Mouse (Mus musculus): ENCODE data around the gene Tnfaip2. TPM values are rescaled to one million over a fixed set of nuclear protein-coding genes. Genes with fewer than 3 reads are reported as not detected.

The Tnfaip2 gene
- total RNA-seq, 1 experiment: 4.1 TPM

DNA sequence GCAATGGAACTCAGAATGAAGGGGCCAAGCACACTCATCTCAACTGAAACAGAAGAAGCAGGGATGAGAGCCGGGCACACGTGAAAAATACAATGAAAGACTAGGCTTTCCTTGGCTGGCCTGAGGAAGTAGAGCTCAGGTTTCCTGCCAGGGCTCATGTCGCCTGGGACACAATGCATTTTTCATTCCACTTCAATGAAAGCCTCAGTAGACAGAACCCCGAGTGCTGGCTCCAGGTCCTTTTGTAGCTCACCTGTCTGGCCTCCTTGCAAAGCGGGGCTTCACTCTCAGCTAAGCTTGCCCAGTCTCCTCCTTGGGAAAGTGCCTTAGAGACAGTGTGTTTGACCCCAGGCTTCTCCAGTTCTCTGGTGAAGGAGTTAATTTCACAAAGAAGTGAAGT is 36.7 kb downstream of the Tnfaip2 start:
- H3K27ac ChIP-seq (ENCODE audit: insufficient read depth, low read depth, low read length, poor library complexity, severe bottlenecking): no peak overlapping the region
- H3K36me3 ChIP-seq (ENCODE audit: control insufficient read depth, insufficient read depth, low read length, poor library complexity, severe bottlenecking): no peaks in the 10 kb centered on the region
- H3K4me3 ChIP-seq (ENCODE audit: insufficient read depth in 1 of 2, low read depth in 1 of 2, low read length in 2 of 2, poor library complexity in 1 of 2, severe bottlenecking in 1 of 2): no peak overlapping the region
- in situ Hi-C loops (cut with MboI; ENCODE audit: low sequenced_read_pairs in 2 of 2, unreplicated experiment in 2 of 2): no loop called here
- no peaks in the 10 kb centered on the region for H3K4me1 ChIP-seq (ENCODE audit: control insufficient read depth in 2 of 2, insufficient read depth in 2 of 2, low read length in 2 of 2, poor library complexity in 1 of 2)
- H3K9me3 ChIP-seq (ENCODE audit: control insufficient read depth, insufficient read depth, low read depth, low read length): no peaks in the 10 kb centered on the region
- no peak overlapping the region for H3K9ac ChIP-seq (ENCODE audit: insufficient read depth, low read depth, low read length, poor library complexity, severe bottlenecking)
- no peak for TF ChIP-seq ZNF384 (IDR thresholded peaks at IDR 0.05; ENCODE audit: low read depth, low read length)
- no peak for TF ChIP-seq ZC3H11A (IDR thresholded peaks at IDR 0.05; ENCODE audit: borderline replicate concordance, low read depth, low read length)
- TF ChIP-seq HCFC1 (IDR thresholded peaks at IDR 0.05; ENCODE audit: borderline replicate concordance, insufficient read depth, low read length): no peak
- no peak for TF ChIP-seq MAFK (IDR thresholded peaks at IDR 0.05; ENCODE audit: insufficient read depth, low read depth, low read length)
- TF ChIP-seq CHD2 (IDR thresholded peaks at IDR 0.05; ENCODE audit: low read depth, low read length): no peak
- DNase-seq (ENCODE audit: low read depth, low spot score): no peak

DNA sequence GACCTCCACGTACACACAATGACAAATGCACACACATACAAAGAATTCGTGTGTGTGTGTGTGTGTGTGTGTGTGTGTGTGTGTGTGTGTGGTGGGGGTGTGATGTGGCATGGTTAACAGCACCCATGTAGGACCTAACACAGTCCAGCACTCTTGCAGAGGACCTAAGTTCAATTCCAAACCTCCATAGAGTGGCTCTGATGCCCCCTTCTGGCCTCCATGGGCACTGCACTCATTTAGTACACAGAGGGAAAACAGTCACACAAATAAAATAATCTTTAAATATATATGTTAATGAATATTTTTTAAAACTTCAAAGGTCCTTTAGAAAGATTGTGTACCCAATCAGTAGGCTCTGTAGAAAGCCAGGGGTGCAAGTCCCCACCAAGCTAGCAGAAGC is 37.6 kb downstream of the Tnfaip2 start:
- H3K27ac ChIP-seq (ENCODE audit: insufficient read depth, low read depth, low read length, poor library complexity, severe bottlenecking): no peak overlapping the region

DNA sequence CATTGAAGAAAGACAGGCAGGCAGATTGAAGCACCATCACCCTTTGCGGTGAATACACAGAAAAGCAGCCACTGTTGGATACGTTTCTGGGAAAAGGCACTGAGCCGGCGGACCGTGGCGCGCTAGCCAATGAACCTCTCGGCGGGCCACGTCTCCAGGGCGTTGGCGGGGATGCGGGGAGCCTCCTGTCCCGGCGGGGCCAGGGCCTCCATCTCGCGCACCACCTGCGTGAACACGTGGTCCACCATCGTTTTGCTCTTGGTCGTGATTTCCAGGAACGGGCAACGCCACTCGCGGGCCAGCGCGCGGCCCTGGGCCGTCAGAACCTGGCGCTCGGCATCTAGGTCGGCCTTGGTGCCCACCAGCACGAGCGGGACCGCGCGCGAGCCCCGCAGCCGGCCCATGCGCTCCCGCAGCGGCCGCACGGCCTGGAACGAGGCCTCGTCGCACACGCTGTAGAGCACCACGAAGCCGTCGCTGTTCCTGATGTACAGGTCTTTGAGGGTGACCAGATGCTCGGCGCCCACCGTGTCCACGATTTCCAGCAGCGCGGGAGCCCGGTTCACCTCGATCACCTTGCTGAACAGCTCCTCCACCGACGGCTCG is 42.9 kb downstream of the Tnfaip2 start:
- Histone ChIP-seq H3K9me3 (ENCODE audit: control insufficient read depth, insufficient read depth, low read depth, low read length) (no peaks in the 10 kb centered on the region), H3K4me3 (ENCODE audit: insufficient read depth in 1 of 2, low read depth in 1 of 2, low read length in 2 of 2, poor library complexity in 1 of 2, severe bottlenecking in 1 of 2) (peak overlapping the region; percentile 55 to 68), H3K36me3 (ENCODE audit: control insufficient read depth, insufficient read depth, low read length, poor library complexity, severe bottlenecking) (no peaks in the 10 kb centered on the region), H3K9ac (ENCODE audit: insufficient read depth, low read depth, low read length, poor library complexity, severe bottlenecking) (peak overlapping the region; percentile 62), H3K4me1 (ENCODE audit: control insufficient read depth in 2 of 2, insufficient read depth in 2 of 2, low read length in 2 of 2, poor library complexity in 1 of 2) (peaks cover 0 to 2% of the 10 kb centered on the region in 2 experiments; a peak in 1 of 4 replicates), H3K27ac (ENCODE audit: insufficient read depth, low read depth, low read length, poor library complexity, severe bottlenecking) (no peak overlapping the region)
- no peak for DNase-seq (ENCODE audit: low read depth, low spot score)
- TF ChIP-seq ZNF384 (IDR thresholded peaks at IDR 0.05; ENCODE audit: low read depth, low read length): no peak
- TF ChIP-seq CHD2 (IDR thresholded peaks at IDR 0.05; ENCODE audit: low read depth, low read length): no peak
- TF ChIP-seq MAFK (IDR thresholded peaks at IDR 0.05; ENCODE audit: insufficient read depth, low read depth, low read length): no peak
- no peak for TF ChIP-seq ZC3H11A (IDR thresholded peaks at IDR 0.05; ENCODE audit: borderline replicate concordance, low read depth, low read length)
- TF ChIP-seq HCFC1 (IDR thresholded peaks at IDR 0.05; ENCODE audit: borderline replicate concordance, insufficient read depth, low read length): no peak
- in situ Hi-C loops (cut with MboI; ENCODE audit: low sequenced_read_pairs in 2 of 2, unreplicated experiment in 2 of 2): no loop called here

More for the DNA sequence above, 37.6 kb downstream of the Tnfaip2 start:
- Histone ChIP-seq H3K4me1 (ENCODE audit: control insufficient read depth in 2 of 2, insufficient read depth in 2 of 2, low read length in 2 of 2, poor library complexity in 1 of 2) (no peaks in the 10 kb centered on the region), H3K9me3 (ENCODE audit: control insufficient read depth, insufficient read depth, low read depth, low read length) (no peaks in the 10 kb centered on the region), H3K4me3 (ENCODE audit: insufficient read depth in 1 of 2, low read depth in 1 of 2, low read length in 2 of 2, poor library complexity in 1 of 2, severe bottlenecking in 1 of 2) (no peak overlapping the region), H3K36me3 (ENCODE audit: control insufficient read depth, insufficient read depth, low read length, poor library complexity, severe bottlenecking) (no peaks in the 10 kb centered on the region), H3K9ac (ENCODE audit: insufficient read depth, low read depth, low read length, poor library complexity, severe bottlenecking) (no peak overlapping the region)
- no peak for TF ChIP-seq ZC3H11A (IDR thresholded peaks at IDR 0.05; ENCODE audit: borderline replicate concordance, low read depth, low read length)
- no peak for TF ChIP-seq ZNF384 (IDR thresholded peaks at IDR 0.05; ENCODE audit: low read depth, low read length)
- TF ChIP-seq CHD2 (IDR thresholded peaks at IDR 0.05; ENCODE audit: low read depth, low read length): no peak
- TF ChIP-seq MAFK (IDR thresholded peaks at IDR 0.05; ENCODE audit: insufficient read depth, low read depth, low read length): no peak
- TF ChIP-seq HCFC1 (IDR thresholded peaks at IDR 0.05; ENCODE audit: borderline replicate concordance, insufficient read depth, low read length): no peak
- DNase-seq (ENCODE audit: low read depth, low spot score): no peak
- in situ Hi-C loops (cut with MboI; ENCODE audit: low sequenced_read_pairs in 2 of 2, unreplicated experiment in 2 of 2): no loop called here

DNA sequence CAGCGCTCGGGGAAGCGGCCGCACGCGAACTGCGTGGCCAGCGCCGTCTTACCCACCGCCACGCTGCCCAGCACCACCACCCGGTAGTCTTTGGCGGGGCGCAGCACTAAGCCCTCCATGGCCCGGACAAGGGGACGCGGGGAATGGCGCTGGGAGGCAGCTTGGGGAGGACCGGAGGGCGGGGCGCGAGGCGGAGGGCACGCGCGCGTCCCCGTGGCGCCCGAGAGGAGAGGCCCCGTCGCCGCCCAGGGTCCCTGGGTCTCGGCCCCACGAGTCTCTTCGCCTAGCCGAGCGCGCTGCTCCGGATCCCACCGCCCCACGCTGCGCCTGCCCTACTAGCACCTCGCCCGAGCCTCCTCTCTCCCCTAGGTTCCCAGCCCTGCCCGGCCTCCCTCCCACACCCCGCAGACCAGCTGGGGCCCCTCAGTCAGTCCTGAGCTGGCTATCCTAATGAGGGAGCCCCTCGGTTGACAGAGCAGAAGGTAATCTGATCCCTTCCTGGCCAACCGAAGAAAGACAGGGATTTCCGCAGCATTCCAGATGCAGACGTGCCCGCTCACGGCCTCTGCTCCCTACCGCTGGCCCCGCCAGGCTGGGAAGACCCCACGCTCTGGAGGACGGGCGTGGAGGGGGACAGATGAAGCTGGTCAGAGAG is 43.5 kb downstream of the Tnfaip2 start, which contains the start of gene Gm266:
Gm266 (minus strand) TSS at position 172 of the 655 bp plus-strand sequence.
- no peak for DNase-seq (ENCODE audit: low read depth, low spot score)
- no peaks in the 10 kb centered on the region for H3K9me3 ChIP-seq (ENCODE audit: control insufficient read depth, insufficient read depth, low read depth, low read length)
- TF ChIP-seq CHD2 (IDR thresholded peaks at IDR 0.05; ENCODE audit: low read depth, low read length) (no peak), MAFK (IDR thresholded peaks at IDR 0.05; ENCODE audit: insufficient read depth, low read depth, low read length) (no peak), ZC3H11A (IDR thresholded peaks at IDR 0.05; ENCODE audit: borderline replicate concordance, low read depth, low read length) (no peak), ZNF384 (IDR thresholded peaks at IDR 0.05; ENCODE audit: low read depth, low read length) (no peak), HCFC1 (IDR thresholded peaks at IDR 0.05; ENCODE audit: borderline replicate concordance, insufficient read depth, low read length) (no peak)
- no peaks in the 10 kb centered on the region for H3K36me3 ChIP-seq (ENCODE audit: control insufficient read depth, insufficient read depth, low read length, poor library complexity, severe bottlenecking)
- H3K4me1 ChIP-seq (ENCODE audit: control insufficient read depth in 2 of 2, insufficient read depth in 2 of 2, low read length in 2 of 2, poor library complexity in 1 of 2): peaks cover 0 to 2% of the 10 kb centered on the region in 2 experiments; a peak in 1 of 4 replicates
- H3K27ac ChIP-seq (ENCODE audit: insufficient read depth, low read depth, low read length, poor library complexity, severe bottlenecking): no peak within 1 kb of the TSS
- in situ Hi-C loops (cut with MboI; ENCODE audit: low sequenced_read_pairs in 2 of 2, unreplicated experiment in 2 of 2): no loop called here
- peak within 1 kb of the TSS; percentile 62 for H3K9ac ChIP-seq (ENCODE audit: insufficient read depth, low read depth, low read length, poor library complexity, severe bottlenecking)
- H3K4me3 ChIP-seq (ENCODE audit: insufficient read depth in 1 of 2, low read depth in 1 of 2, low read length in 2 of 2, poor library complexity in 1 of 2, severe bottlenecking in 1 of 2): peak within 1 kb of the TSS; percentile 55 to 68

Measured in ES-E14 (cell line).